Mouse (Mus musculus): ENCODE data around the gene Tecta. TPM values are rescaled to one million over a fixed set of nuclear protein-coding genes. Genes with fewer than 3 reads are reported as not detected.
A peak's percentile ranks its signal among the peaks of the same experiment; 100 is the strongest.

Gene Tecta
- total RNA-seq, 2 experiments from 2014 or later = 0.48 to 0.55 TPM

- DNase-seq = peak; percentile 23 to 26
Measured at GRCm38 (mm10) chr9:42387038-42387437, 12.7 kb downstream of the Tecta start.

- DNase-seq = no peak
Measured at GRCm38 (mm10) chr9:42385656-42386055, 14.1 kb downstream of the Tecta start.

- DNase-seq = no peak
Measured at GRCm38 (mm10) chr9:42382628-42383347, 16.9 kb downstream of the Tecta start.

- peak; percentile 22 to 27 for DNase-seq
Measured at GRCm38 (mm10) chr9:42382063-42382462, 17.7 kb downstream of the Tecta start.

GRCm38 (mm10) chr9:42378071-42378470 is 21.7 kb downstream of the Tecta start:
- no peak for DNase-seq

GRCm38 (mm10) chr9:42377656-42378055 is 22.1 kb downstream of the Tecta start:
- no peak for DNase-seq

GRCm38 (mm10) chr9:42371670-42372368 is 27.9 kb downstream of the Tecta start:
- no peak for DNase-seq

- no peak for DNase-seq
Measured at GRCm38 (mm10) chr9:42357585-42357984, 42.1 kb downstream of the Tecta start.

DNA sequence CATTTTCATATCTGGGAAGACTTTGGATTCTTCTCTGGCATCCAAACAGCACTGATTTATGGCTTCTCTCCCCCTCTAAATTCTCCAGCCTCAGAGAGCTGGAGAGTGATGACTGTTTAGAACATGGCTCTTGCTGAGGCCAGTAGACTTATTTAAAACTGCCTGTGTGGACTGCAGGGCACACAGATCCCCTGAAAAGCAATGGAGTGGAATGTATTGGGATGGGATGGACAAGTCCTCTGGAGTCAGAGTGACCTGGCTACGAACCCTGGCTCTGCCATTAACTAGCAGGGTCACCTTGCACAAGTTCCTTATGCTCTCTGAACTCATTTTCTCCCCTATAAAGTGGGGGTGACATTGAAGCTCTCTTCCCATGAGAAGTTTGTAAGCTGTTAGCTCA is 44.9 kb downstream of the Tecta start:
- DNase-seq = no peak

- DNase-seq = no peak
Measured at GRCm38 (mm10) chr9:42349791-42350190, 49.9 kb downstream of the Tecta start.

GRCm38 (mm10) chr9:42346297-42346696 is 53.4 kb downstream of the Tecta start:
- no peak for DNase-seq

DNA sequence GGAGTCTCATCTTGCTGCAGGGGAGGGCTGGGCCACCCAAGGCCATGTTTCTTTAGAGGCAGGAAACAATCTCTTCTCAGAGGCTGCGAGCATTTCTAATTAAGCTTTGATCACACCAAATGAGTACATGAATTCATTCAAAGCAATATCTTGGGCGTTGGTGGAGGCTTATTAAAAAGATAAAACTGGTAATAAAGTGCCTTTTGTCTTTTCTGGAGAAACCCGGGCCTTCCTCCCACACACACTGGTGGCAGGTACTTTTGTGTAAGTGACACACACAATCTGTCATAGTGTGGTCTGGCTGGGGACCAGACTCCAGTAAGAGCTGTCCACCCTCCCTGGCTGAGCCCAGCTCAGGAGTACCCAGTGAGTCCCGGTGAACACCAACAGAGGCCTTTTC is 60.6 kb downstream of the Tecta start:
- no peak for DNase-seq

DNA sequence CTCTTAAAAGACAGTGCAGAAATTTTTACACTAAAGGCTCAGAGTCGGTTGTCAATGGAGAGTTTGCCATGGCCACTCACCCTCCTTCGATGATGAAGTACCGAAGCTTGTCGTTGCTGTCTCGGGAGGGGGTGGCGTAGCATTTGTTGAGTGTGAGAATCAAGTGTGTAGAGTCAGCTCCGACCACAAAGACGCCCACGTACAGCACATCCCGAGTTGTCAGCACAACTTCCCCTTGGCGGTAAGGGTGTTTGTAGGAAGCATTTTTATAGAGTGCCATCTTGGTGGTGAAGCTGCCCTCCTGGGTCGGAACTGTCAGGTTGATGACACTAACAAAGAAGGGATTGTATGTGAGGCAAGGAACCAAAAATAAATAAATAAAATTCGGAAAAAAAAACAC is 62.7 kb downstream of the Tecta start:
- DNase-seq = no peak

- DNase-seq = no peak
Measured at GRCm38 (mm10) chr9:42336575-42336974, 63.2 kb downstream of the Tecta start.

- DNase-seq = no peak
Measured at GRCm38 (mm10) chr9:42334885-42335284, 64.8 kb downstream of the Tecta start.

DNA sequence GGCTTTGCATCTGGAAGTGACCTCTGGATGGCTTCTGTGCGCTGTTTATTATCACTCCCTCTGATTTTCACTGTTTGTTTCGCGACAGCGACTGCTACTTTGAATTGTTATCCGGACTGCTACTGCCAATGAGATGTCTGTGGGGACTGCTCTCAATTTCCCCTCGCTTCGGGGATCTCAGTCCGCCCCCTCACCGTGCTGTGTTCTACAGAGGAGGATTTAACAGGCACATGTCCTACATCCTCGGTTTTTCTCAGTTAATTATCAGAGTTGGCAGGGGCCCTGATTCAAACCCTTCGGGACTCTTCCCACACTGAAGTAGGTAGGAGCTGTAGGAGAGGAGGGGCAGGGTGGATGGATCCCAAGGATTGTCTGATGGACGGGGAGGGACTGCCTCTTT is 67.0 kb downstream of the Tecta start:
- peak; percentile 53 to 55 for DNase-seq

GRCm38 (mm10) chr9:42331341-42331740 is 68.4 kb downstream of the Tecta start:
- DNase-seq = no peak

- DNase-seq = no peak
Measured at GRCm38 (mm10) chr9:42329753-42330152, 70.0 kb downstream of the Tecta start.

DNA sequence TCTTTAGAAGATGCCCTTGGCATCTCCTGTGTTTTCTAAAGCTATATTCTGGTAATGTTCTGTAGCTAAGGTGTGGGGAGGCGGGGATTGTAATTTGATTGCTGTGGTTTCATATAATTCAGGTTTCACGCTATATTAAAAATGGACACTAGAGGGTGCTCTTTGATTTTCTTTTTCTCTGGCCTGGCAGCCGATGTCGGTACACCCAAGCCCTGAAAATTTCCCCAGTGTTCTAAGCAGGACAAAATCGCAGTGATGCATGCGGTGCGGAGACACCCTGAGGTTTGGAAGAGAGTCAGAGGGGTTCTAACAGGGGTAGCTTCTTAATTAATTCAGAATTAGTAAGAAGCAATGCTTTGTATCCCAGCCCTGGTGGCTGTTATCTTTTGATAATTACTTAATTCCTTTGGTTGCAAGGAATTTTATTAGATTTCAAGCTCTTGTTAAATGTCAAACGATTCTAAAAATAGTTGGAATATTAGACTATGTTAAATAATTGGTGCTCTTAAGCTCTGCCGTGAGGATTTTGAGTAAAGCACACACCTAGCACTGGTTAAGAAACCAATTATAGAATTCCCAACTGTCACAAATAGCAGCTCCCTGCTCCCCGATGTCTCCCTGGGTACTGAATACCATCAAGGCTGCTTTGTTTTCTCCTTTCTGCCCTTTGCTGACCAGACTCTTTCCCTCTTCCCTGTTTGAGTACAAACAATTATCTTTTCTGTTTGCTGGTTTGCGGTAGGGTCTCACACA is 72.9 kb downstream of the Tecta start:
- peak in 1 of 2 experiments; percentile 20 for DNase-seq

- no peak for DNase-seq
Measured at GRCm38 (mm10) chr9:42324640-42325394, 74.9 kb downstream of the Tecta start.

DNA sequence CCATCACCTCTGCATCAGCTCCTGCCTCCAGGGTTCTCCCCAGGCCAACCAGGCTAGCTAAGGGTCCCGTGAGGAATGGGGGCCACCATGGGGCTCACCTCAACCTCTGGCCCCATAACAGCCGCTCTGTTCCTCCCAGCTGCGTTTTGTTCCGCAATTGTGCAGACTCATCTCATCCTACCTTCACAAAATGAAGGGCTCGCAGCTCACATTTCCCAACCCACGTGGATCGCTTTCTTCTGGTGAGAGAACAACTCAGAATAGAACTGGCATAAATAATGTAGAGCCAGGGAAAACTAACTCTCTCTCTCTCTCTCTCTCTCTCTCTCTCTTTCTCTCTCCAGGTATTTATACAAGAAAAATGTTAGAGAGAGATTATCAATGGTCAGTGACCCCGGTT is 76.5 kb downstream of the Tecta start:
- no peak for DNase-seq

DNA sequence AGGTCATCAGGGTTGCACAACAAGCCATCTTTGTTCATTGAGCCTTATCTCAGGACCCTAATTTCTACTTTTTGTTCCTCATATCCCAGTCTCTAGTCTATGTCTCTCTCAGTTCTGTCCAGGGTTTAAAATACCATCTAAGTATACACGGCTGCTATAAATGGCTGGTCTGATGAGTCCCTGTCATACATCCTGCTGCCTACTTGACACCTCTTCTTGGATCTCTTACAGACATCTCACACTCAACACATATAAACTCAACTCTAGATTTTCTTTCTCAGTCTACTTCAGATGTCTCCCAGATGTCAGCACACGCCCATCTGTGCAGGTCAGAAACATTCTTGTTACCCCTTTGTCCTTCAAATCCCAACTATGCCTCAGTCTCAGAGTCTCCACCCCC is 78.3 kb downstream of the Tecta start:
- no peak for DNase-seq

- no peak for DNase-seq
Measured at GRCm38 (mm10) chr9:42320616-42321015, 79.1 kb downstream of the Tecta start.

All from layer of hippocampus, postnatal 36 days (tissue).